Mouse (Mus musculus): ENCODE measurements around the gene Met. TPM values are rescaled to one million over a fixed set of nuclear protein-coding genes. Genes with fewer than 3 reads are reported as not detected.

The Met gene
- 1 to 10 TPM; 3.9 to 4.7 TPM for total RNA-seq (2021)
- long read RNA-seq, experiment 1: 0 reads
- long read RNA-seq, experiment 2, partial matches to known transcripts: 0 of 1 reads
- long read RNA-seq, experiment 2, other reads (novel, unspliced or antisense): 1 of 1 reads

DNA sequence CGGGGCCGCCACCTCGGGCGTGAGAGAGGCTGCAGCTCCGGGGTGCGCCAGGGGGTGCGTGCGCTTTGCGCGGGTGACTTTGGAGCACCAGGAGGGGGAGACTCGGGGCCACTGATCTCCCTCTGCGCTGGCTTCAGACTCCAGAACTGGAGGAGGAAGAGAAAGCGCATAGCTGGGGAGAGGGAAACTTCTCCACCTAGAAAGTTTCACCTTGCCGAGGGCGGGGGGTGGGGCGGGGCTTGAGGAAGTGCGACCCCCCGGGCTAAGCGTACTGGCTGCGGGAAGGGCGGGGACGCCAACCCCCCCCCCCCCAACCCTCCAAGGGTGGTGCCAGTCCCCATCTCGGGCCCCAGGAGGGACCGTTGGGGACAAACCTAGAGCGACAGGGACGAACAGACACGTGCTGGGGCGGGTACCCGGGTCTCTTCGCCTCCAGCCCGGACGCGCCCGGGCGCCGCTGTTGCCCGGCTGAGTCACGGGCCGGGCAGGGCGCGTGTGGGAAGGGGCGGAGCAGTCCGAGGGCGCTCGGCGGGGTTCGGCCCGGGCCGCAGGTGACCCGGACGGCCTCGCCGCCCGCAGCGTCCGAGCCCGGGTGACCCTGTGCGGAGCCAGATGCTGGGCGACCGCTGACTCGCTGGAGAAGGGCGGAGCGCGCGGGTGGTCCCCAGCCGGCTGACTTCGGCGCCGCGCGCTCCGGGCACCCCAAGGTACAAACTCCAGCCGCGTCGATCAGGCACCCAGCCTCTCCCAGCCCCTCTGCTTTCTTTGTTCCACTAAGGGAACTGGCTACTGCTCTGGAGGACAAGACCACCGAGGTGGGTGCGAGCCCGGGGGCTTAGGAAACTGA lies at the start of gene Met:
TSS of gene Met (plus strand) at position 367 of the 847 bp plus-strand sequence.
- peak within 1 kb of the TSS; percentile 59 for H3K4me3 ChIP-seq
- no peak for DNase-seq (ENCODE audit: low spot score in 2 of 2)
- TF ChIP-seq CTCF (conservative IDR thresholded peaks at IDR 0.05): peak; percentile 58
- no peak within 1 kb of the TSS for H3K27ac ChIP-seq

DNA sequence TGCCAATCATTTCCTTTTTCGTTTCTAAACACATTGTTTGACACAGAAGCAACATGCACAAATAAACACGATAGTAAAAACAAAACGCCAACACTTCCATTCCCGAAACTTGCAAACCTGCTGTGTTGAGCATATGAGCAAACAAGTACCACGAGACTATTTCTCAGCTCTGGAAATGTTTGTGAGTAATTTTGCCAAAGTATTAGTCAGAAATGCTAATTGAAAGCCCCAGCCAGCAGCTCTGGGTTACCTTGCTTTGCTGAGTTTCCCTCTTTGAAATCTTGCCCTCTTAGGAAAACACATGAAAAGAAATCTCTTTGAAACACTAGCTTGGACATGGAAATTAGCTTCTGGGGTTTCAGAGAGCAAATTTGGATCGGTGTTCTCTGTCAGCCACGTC lies 45.4 kb upstream of the Met start:
- no peak overlapping the region for H3K27ac ChIP-seq
- no peak for TF ChIP-seq CTCF (conservative IDR thresholded peaks at IDR 0.05)

DNA sequence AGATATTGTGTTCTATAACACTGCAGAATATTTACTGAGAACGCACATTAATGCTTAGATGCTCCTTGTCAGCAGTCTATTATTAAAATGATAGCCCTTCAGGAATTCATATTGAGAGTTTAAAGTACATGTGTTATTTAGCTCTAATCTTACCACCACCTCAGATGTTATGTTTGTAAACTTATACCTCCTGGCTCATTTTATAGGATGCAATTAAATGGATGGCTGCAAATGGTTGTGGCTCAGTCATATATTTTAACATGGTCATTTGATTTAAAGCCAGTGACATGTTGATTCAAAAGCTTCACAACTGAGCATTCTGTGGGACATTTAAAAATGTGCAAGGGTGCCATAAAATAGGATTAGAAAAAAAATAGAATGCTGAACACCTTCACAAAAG lies 41.2 kb upstream of the Met start:
- no peak for TF ChIP-seq CTCF (conservative IDR thresholded peaks at IDR 0.05)

More for the DNA sequence above, 45.4 kb upstream of the Met start:
- peak; percentile 11 to 51 for DNase-seq (ENCODE audit: low spot score in 2 of 2)
- no peak overlapping the region for H3K4me3 ChIP-seq

DNA sequence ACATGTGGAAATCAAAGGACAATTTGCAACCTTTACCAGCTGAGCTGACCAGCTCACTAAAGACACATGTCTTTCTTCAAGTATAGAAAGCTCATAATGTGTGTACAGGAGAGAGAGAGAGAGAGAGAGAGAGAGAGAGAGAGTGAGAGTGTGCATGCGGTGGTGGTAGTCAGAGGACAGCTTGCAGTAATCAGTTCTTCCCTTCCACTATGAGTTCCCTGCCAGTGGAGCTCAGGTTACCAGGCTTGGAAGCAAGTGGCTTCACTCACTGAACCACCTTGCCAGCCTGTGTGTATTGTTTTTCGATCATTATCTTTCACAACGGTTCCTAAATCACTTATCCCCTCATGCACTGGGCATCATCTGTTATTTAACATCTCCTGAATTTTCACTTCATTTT lies 34.6 kb upstream of the Met start:
- DNase-seq (ENCODE audit: low spot score in 2 of 2): no peak
- no peak overlapping the region for H3K4me3 ChIP-seq
- TF ChIP-seq CTCF (conservative IDR thresholded peaks at IDR 0.05): no peak
- no peak overlapping the region for H3K27ac ChIP-seq

More for the DNA sequence above, 41.2 kb upstream of the Met start:
- no peak overlapping the region for H3K4me3 ChIP-seq
- DNase-seq (ENCODE audit: low spot score in 2 of 2): no peak
- H3K27ac ChIP-seq: no peak overlapping the region

DNA sequence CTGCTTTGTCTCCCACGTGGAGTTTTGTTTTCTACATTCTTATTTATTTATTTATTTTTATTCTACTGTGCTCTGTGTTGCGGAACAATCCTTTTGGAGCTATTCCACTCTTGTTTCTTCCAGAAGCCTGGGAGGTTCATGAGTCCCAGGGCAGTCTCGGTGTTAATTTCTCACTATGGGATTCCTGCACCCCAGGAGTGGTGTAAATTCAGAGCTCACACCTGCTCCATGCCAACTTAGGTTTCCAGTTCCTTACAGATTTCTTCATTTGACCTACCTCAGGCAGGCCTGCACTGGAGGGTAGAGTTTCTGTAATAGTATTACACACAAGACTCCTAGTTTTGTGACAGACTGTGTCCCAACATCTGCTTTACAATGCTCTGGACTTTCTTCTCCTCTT lies 34.0 kb upstream of the Met start:
- no peak for TF ChIP-seq CTCF (conservative IDR thresholded peaks at IDR 0.05)
- H3K27ac ChIP-seq: no peak overlapping the region
- H3K4me3 ChIP-seq: no peak overlapping the region
- DNase-seq (ENCODE audit: low spot score in 2 of 2): no peak

DNA sequence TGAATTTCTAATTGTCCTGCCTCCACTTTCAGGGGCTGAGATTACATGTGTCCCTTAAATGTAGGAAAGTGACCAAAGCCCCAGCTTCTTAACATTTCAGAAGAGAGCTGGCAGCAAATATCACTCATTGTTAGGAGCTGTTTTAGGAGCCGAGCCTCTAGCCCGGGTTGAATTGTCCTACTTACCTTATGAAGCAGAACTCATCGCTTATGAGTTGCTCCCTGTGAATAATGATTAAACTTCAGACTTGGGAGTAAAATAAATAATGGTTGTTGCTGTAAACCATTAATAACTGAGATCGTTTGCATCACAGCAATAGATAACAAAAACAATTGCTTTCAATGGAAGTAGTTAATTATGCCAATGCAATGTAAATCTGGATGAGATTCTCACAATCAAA lies 20.3 kb upstream of the Met start:
- DNase-seq (ENCODE audit: low spot score in 2 of 2): no peak
- no peak overlapping the region for H3K4me3 ChIP-seq
- no peak overlapping the region for H3K27ac ChIP-seq
- TF ChIP-seq CTCF (conservative IDR thresholded peaks at IDR 0.05): no peak

DNA sequence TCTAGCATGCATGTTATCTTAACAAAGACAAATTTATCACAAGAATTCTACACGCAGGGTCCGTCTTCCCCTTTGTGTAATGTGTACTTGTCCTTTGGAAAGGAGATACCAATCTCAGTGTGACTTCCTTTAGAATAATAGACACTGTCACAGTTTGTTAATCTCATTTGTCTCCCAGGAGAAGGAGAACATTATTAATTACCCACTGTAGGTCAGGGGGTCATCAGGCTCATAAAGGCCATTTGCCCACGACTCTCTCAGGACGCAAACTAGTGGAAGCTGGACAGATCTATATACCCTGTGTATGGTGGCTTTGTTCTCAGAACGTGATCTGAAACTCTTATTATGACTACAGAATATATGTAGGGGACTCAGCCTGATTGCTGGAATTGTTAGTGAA lies 12.3 kb upstream of the Met start:
- TF ChIP-seq CTCF (conservative IDR thresholded peaks at IDR 0.05): no peak
- DNase-seq (ENCODE audit: low spot score in 2 of 2): no peak
- Histone ChIP-seq H3K4me3 (no peak overlapping the region), H3K27ac (no peak overlapping the region)

DNA sequence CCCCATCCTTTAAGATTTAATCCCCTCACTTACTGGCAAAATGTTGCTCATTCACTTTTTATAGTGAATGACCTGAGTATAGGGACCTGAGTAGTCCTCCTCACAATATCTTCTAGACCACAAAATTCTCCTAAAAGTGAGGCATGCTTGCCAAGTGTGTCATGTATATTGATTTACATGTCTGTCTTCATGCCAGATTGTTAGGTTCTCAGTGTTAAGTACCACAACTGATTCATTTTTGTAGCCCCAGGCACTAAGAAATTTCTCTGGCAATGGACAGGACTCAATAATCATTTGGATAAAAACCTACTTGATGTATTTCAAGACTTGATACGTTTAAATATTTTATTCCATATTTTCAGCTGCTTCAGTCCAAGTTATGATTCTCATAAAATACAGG lies 8.5 kb upstream of the Met start:
- Histone ChIP-seq H3K4me3 (no peak overlapping the region), H3K27ac (no peak overlapping the region)
- DNase-seq (ENCODE audit: low spot score in 2 of 2): no peak
- TF ChIP-seq CTCF (conservative IDR thresholded peaks at IDR 0.05): no peak

DNA sequence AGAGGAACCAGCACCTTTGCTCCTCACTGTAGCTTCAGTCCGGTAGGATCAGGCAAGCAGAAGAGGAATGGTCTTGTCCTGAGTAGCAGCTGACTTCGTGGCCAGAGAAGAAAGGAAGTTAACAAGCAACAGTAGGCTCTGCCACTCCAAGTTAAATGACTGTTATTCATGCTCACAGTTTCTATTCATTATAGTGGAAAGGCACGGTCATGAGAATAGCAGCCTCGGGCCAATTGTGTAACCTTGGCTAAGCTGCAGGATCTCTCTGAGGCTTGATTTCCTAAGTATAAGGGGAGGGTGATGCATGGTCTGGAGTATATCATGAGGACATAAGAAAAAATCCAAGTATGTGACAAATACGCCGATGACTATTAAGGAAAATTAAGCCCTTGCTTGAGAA lies 4.0 kb upstream of the Met start:
- Histone ChIP-seq H3K27ac (no peak overlapping the region), H3K4me3 (no peak overlapping the region)
- TF ChIP-seq CTCF (conservative IDR thresholded peaks at IDR 0.05): no peak
- DNase-seq (ENCODE audit: low spot score in 2 of 2): no peak

DNA sequence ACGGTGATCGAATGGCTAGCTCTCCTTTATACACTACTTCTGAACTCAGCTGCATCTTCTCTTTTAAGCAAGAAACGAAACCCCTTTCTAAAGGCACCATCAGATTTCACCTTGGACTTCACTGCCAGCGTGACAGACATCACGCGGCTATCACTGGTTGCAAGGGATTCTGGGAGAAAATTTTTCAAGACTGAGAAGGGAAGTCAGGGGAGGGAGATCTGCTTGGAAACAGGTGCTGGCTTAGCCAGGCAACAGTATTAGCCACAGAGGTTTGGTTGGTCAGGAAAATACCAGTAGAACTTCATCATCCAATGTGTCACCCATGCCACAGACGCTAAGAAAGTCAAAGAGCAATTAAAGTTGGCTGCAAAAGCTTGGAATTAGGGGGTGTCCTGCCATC lies 2.2 kb upstream of the Met start:
- Histone ChIP-seq H3K4me3 (no peak overlapping the region), H3K27ac (no peak overlapping the region)
- DNase-seq (ENCODE audit: low spot score in 2 of 2): no peak
- TF ChIP-seq CTCF (conservative IDR thresholded peaks at IDR 0.05): no peak

DNA sequence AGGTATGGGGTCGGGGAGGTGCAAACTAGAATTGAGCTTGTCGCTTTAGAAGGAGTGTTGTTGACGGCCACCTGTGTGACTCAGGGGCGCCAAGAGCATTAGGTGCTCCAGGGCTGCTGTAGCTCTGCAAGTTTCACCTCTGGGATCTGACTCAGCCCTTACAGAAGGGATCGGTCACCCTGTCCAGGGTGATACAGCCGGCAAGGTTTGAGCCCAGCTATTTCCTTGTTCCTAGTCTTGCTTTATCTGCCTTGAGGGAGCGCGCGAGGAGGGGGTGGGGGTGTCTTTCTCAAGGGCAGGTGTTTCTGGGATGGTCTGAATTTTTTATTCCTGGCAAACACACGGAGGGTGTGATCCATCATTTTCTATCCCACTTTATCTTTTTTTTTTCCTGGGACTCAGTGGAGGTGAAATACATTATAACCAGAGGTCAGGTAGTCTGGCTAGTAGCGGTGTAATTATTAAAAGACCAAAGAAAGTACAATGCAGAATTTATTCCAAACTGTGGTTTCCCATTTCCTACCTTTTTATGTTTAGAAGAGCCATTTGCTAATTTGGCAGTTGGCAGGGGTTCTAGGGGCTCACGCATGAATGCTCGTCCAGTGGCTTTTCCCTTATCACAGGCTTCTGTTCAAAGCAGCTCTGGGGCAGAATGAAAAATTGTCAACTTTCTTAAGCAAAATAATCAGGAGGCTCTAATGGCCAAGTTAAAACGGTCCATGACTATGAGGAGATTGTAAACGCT lies 853 bp downstream of the Met start:
- no peak for TF ChIP-seq CTCF (conservative IDR thresholded peaks at IDR 0.05)
- DNase-seq (ENCODE audit: low spot score in 2 of 2): no peak
- H3K4me3 ChIP-seq: peak overlapping the region; percentile 59
- H3K27ac ChIP-seq: no peak overlapping the region

DNA sequence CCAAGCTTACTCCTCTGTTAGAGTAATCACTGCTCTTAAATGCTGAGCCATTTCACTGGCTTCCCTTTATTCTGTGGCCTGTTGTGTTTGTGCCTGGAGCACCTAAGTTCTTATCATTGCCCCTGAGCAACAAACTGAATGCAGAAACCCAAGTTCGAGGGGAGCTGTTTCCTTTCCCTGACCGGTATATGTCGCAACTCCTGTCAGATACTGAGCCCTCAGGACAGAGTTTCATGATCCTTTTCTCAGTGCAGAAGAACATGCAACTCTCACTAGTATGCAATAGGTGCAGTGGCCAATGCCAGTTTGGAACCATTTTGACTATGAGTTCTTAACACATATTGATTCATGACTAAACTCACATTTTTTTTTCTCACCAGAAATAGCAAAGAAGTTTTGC lies 2.9 kb downstream of the Met start:
- TF ChIP-seq CTCF (conservative IDR thresholded peaks at IDR 0.05): no peak
- no peak for DNase-seq (ENCODE audit: low spot score in 2 of 2)

DNA sequence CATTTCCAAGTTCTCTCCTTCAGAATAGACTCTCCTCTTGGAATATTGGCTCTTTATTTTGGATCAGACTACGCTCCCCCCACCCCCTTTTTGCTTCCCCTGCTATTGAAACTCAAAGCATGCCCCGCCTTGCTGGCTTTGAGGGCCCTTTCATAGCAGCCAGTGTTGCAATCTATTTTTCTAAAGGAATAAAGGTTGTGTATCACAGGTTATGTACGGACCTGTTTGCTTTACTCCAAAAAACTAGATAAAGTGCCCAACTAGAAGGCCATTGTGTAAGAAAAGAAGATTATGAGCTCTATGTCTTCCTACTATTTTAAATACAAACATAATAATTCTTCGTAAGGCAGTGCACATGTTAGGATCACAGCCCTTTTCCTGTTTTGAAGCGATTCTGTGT lies 5.4 kb downstream of the Met start:
- no peak overlapping the region for H3K27ac ChIP-seq

More for the DNA sequence above, 2.9 kb downstream of the Met start:
- H3K27ac ChIP-seq: no peak overlapping the region
- no peak overlapping the region for H3K4me3 ChIP-seq

More for the DNA sequence above, 5.4 kb downstream of the Met start:
- TF ChIP-seq CTCF (conservative IDR thresholded peaks at IDR 0.05): no peak
- DNase-seq (ENCODE audit: low spot score in 2 of 2): no peak
- no peak overlapping the region for H3K4me3 ChIP-seq

Measured in layer of hippocampus, adult 2 months (tissue).